Mouse (Mus musculus): Measurements from ENCODE around the gene Trim28.

GRCm38 (mm10) chr7:13056913-13057700 is 58.2 kb downstream of the Trim28 start:
- TF ChIP-seq CTCF (IDR thresholded peaks at IDR 0.05; ENCODE audit: extremely low read depth, insufficient read depth, insufficient read length, insufficient replicate concordance) (no peak), POLR2A (IDR thresholded peaks at IDR 0.05; ENCODE audit: low read depth, low read length) (no peak)

Measured in spleen, adult 2 months (tissue).